Mouse (Mus musculus) liver, adult 2 months (tissue): ENCODE results near the gene Mgrn1. TPM values are rescaled to one million over a fixed set of nuclear protein-coding genes. Genes with fewer than 3 reads are reported as not detected.

Source experiments
- DNase-seq: peaks from one replicate; pipeline ENCODE4 v3.0.0-alpha.2; 2011; ENCODE audit warnings: low read depth, low spot score; ENCODE audit errors: extremely low read depth
- H3K27ac ChIP-seq: fragments of 200-500 bp; replicated peaks from 2 replicates; pipeline ENCODE4 v1.5.1; 2012; ENCODE audit warnings: low read depth, mild to moderate bottlenecking, control low read depth, inconsistent platforms, low read length; ENCODE audit not compliant: insufficient read depth
- H3K27me3 ChIP-seq: fragments of 200-500 bp; 2 replicates; pipeline ENCODE4 v1.6.1; 2012; ENCODE audit warnings: mild to moderate bottlenecking, moderate library complexity, low read length, inconsistent platforms; ENCODE audit not compliant: control insufficient read depth, insufficient read depth
- H3K36me3 ChIP-seq: fragments of 200-500 bp; 2 replicates; pipeline ENCODE4 v1.6.1; 2012; ENCODE audit warnings: low read length, inconsistent platforms; ENCODE audit not compliant: control insufficient read depth, insufficient read depth
- H3K4me1 ChIP-seq: fragments of 200-500 bp; 2 replicates; pipeline ENCODE4 v1.6.1; 2011; ENCODE audit warnings: low read length; ENCODE audit not compliant: control insufficient read depth, insufficient read depth
- H3K4me3 ChIP-seq: fragments of 200-500 bp; 2 replicates; pipeline ENCODE4 v1.5.1; 2011; ENCODE audit warnings: low read depth, mild to moderate bottlenecking, control low read depth, low read length, moderate library complexity; ENCODE audit not compliant: insufficient read depth
- H3K79me2 ChIP-seq: fragments of 200-500 bp; 2 replicates; pipeline ENCODE4 v1.6.1; 2012; ENCODE audit warnings: inconsistent platforms, mild to moderate bottlenecking, low read length, moderate library complexity; ENCODE audit not compliant: control insufficient read depth, insufficient read depth
- H3K9ac ChIP-seq: fragments of 200-500 bp; 2 replicates; pipeline ENCODE4 v1.6.1; 2012; ENCODE audit warnings: low read depth, mild to moderate bottlenecking, control low read depth, inconsistent platforms, low read length
- CTCF ChIP-seq: fragments of 200-500 bp; IDR thresholded peaks from 2 replicates; pipeline ENCODE4 v1.5.1; 2011; ENCODE audit warnings: low read depth, low read length, control low read depth
- POLR2A ChIP-seq: fragments of 200-500 bp; IDR thresholded peaks from 2 replicates; pipeline ENCODE4 v1.6.1; 2011; ENCODE audit warnings: low read length, control low read depth; ENCODE audit not compliant: insufficient read depth; ENCODE audit errors: extremely low read depth
- WGBS: fragments of 180-500 bp; shearing (Covaris S2); methylation state at CpG from one replicate; pipeline ENCODE4 v1.1.7; 2018; 5-methylcytosine and 5-hydroxymethylcytosine counted together
- polyA plus RNA-seq: library from polyadenylated mRNA; depleted of rRNA; stranded (reverse); fragments of >200 nt; gene quantifications from 2 replicates; pipeline ENCODE4 v1.2.3, GENCODE M21; 2012
- total RNA-seq: library from RNA; depleted of rRNA; stranded (reverse); fragments of >200 nt; gene quantifications from 2 replicates; pipeline ENCODE4 v1.2.3, GENCODE M21; 2014

Gene Mgrn1
- total and polyA plus RNA-seq, 2 experiments, result 28.2 to 71.0 TPM

- Histone ChIP-seq H3K4me1 (peaks cover 24% of the 10 kb centered on the region), H3K4me3 (no peak overlapping the region), H3K9ac (no peak overlapping the region), H3K79me2 (peaks cover 29% of the 10 kb centered on the region; the same call in 1 of the 2 replicates), H3K27ac (no peak overlapping the region), H3K27me3 (no peaks in the 10 kb centered on the region), H3K36me3 (no peaks in the 10 kb centered on the region)
- no peak for DNase-seq
- WGBS, result 77% methylated on average over 2 of the region's 2 CpGs
- no peak for TF ChIP-seq CTCF
- no peak for TF ChIP-seq POLR2A
These were observed 13.7 kb downstream of the Mgrn1 start for GRCm38 (mm10) chr16:4899711-4900110.

GRCm38 (mm10) chr16:4901167-4901566 lies 15.1 kb downstream of the Mgrn1 start:
- whole genome bisulfite sequencing, result 75% methylated on average over 7 of the region's 7 CpGs
- TF ChIP-seq CTCF (no peak), POLR2A (no peak)
- no peak overlapping the region for H3K4me3 ChIP-seq
- peaks cover 38% of the 10 kb centered on the region; the same call in 1 of the 2 replicates for H3K79me2 ChIP-seq
- H3K4me1 ChIP-seq, result peaks cover 22% of the 10 kb centered on the region
- no peak overlapping the region for H3K27ac ChIP-seq
- no peak overlapping the region for H3K9ac ChIP-seq
- DNase-seq, result no peak
- no peaks in the 10 kb centered on the region for H3K36me3 ChIP-seq
- H3K27me3 ChIP-seq, result no peaks in the 10 kb centered on the region

- no peak for TF ChIP-seq POLR2A
- no peak for TF ChIP-seq CTCF
- no peak overlapping the region for H3K9ac ChIP-seq
- no peak overlapping the region for H3K27ac ChIP-seq
- H3K4me1 ChIP-seq, result peaks cover 20% of the 10 kb centered on the region
- H3K27me3 ChIP-seq, result no peaks in the 10 kb centered on the region
- H3K79me2 ChIP-seq, result peaks cover 37% of the 10 kb centered on the region; the same call in 1 of the 2 replicates
- 68% methylated on average over 2 of the region's 2 CpGs for WGBS
- no peak overlapping the region for H3K4me3 ChIP-seq
- H3K36me3 ChIP-seq, result no peaks in the 10 kb centered on the region
- DNase-seq, result no peak
These were observed 16.3 kb downstream of the Mgrn1 start for GRCm38 (mm10) chr16:4902390-4902789.

GRCm38 (mm10) chr16:4903491-4904102 lies 17.5 kb downstream of the Mgrn1 start:
- no peak for TF ChIP-seq POLR2A
- TF ChIP-seq CTCF, result no peak

GRCm38 (mm10) chr16:4904878-4905277 lies 18.8 kb downstream of the Mgrn1 start:
- WGBS, result 80% methylated on average over 3 of the region's 3 CpGs

More at GRCm38 (mm10) chr16:4903491-4904102, 17.5 kb downstream of the Mgrn1 start:
- no peaks in the 10 kb centered on the region for H3K36me3 ChIP-seq
- H3K4me3 ChIP-seq, result no peak overlapping the region
- H3K9ac ChIP-seq, result no peak overlapping the region
- H3K27me3 ChIP-seq, result no peaks in the 10 kb centered on the region
- WGBS, result 41% methylated on average over 6 of the region's 6 CpGs
- DNase-seq, result peak; percentile 56
- H3K79me2 ChIP-seq, result peaks cover 28% of the 10 kb centered on the region; the same call in 1 of the 2 replicates
- no peak overlapping the region for H3K27ac ChIP-seq
- H3K4me1 ChIP-seq, result peaks cover 23% of the 10 kb centered on the region

GRCm38 (mm10) chr16:4905591-4905990 lies 19.5 kb downstream of the Mgrn1 start:
- peaks cover 2% of the 10 kb centered on the region; the same call in 1 of the 2 replicates for H3K36me3 ChIP-seq
- H3K79me2 ChIP-seq, result peaks cover 23% of the 10 kb centered on the region; the same call in 1 of the 2 replicates
- no peaks in the 10 kb centered on the region for H3K27me3 ChIP-seq
- no peak overlapping the region for H3K4me3 ChIP-seq
- peaks cover 23% of the 10 kb centered on the region for H3K4me1 ChIP-seq
- 52% methylated on average over 1 of the region's 1 CpGs for WGBS
- H3K9ac ChIP-seq, result no peak overlapping the region
- DNase-seq, result no peak
- TF ChIP-seq POLR2A (no peak), CTCF (no peak)
- H3K27ac ChIP-seq, result no peak overlapping the region

More at GRCm38 (mm10) chr16:4904878-4905277, 18.8 kb downstream of the Mgrn1 start:
- Histone ChIP-seq H3K27ac (no peak overlapping the region), H3K9ac (no peak overlapping the region), H3K27me3 (no peaks in the 10 kb centered on the region), H3K36me3 (peaks cover 1% of the 10 kb centered on the region; the same call in 1 of the 2 replicates), H3K4me3 (no peak overlapping the region), H3K4me1 (peaks cover 23% of the 10 kb centered on the region), H3K79me2 (peaks cover 23% of the 10 kb centered on the region; the same call in 1 of the 2 replicates)
- no peak for DNase-seq
- TF ChIP-seq CTCF, result no peak
